Comparison of ENCODE assay signal across 8 mouse cellular contexts in the genomic region with DNA sequence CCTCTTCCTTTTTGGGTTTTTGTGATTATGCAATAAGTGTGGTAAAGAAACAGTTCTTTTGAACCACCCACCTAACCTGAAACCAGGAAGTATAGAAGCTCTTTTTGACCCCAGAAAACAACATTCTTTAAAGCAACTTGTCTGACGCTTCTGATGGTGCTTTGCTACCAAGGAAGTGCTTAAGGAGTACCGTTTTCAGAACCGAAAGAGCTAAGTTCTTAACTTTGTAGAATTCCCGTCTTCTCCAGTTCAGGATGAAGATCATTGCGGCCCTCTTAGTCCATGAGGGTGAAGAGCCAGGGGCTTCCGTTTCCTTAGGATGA. TPM values are rescaled to one million over a fixed set of nuclear protein-coding genes. Genes with fewer than 3 reads are reported as not detected.
A peak's percentile ranks its signal among the peaks of the same experiment; 100 is the strongest.
DNase-seq lines count a peak whose midpoint lies in the region; ATAC-seq and TF ChIP-seq lines count a peak whose summit lies in the region.

No protein-coding gene starts in this region.

- peak overlapping the region; percentile 94 for H3K4me2 ChIP-seq in heart, postnatal 0 days (ENCODE audit: low read depth, low read length)
- peak overlapping the region; percentile 55 for H3K4me2 ChIP-seq in hindbrain, embryonic 14.5 days (replicated peaks)
- peak overlapping the region; percentile 70 for H3K4me2 ChIP-seq in midbrain, embryonic 13.5 days (replicated peaks)

- peak overlapping the region; percentile 100 for H3K4me3 ChIP-seq in heart, postnatal 0 days (ENCODE audit: low read depth, low read length)
- peak overlapping the region; percentile 90; the same call in 1 of the 2 replicates for H3K4me3 ChIP-seq in hindbrain, embryonic 14.5 days (replicated peaks; ENCODE audit: low read length)
- H3K4me3 ChIP-seq in midbrain, embryonic 13.5 days (replicated peaks): peak overlapping the region; percentile 92

- no peak for ATAC-seq in heart, postnatal 0 days (ENCODE audit: insufficient read depth, low read depth)
- no peak for ATAC-seq in hindbrain, embryonic 14.5 days (ENCODE audit: low FRiP score)
- ATAC-seq in midbrain, embryonic 13.5 days: no peak

- peak overlapping the region; percentile 97; the same call in 1 of the 2 replicates for H3K9ac ChIP-seq in heart, postnatal 0 days (replicated peaks; ENCODE audit: low read depth, low read length)
- no peak overlapping the region for H3K9ac ChIP-seq in hindbrain, embryonic 14.5 days
- H3K9ac ChIP-seq in midbrain, embryonic 13.5 days (replicated peaks): peak overlapping the region; percentile 96; the same call in 1 of the 2 replicates

- H3K27ac ChIP-seq in heart, postnatal 0 days (ENCODE audit: low read depth): no peak overlapping the region; the same call in 1 of the 2 replicates
- H3K27ac ChIP-seq in hindbrain, embryonic 14.5 days: no peak overlapping the region
- no peak overlapping the region for H3K27ac ChIP-seq in midbrain, embryonic 13.5 days

- peaks cover 26% of the 10 kb centered on the region for H3K4me1 ChIP-seq in heart, postnatal 0 days (ENCODE audit: control insufficient read depth, insufficient read depth)
- peaks cover 20% of the 10 kb centered on the region for H3K4me1 ChIP-seq in hindbrain, embryonic 14.5 days (replicated peaks; ENCODE audit: control insufficient read depth, insufficient read depth, low read length)
- peaks cover 39% of the 10 kb centered on the region for H3K4me1 ChIP-seq in midbrain, embryonic 13.5 days (replicated peaks)

- DNase-seq in heart, postnatal 0 days (ENCODE audit: low spot score): no peak
- DNase-seq in heart, adult 8-10 months (ENCODE audit: low spot score): no peak
- DNase-seq in MEL-GATA-1-ER (ENCODE audit: extremely low read depth, low read depth): peak; percentile 55
- no peak for DNase-seq in hindbrain, embryonic 14.5 days (ENCODE audit: low spot score)
- DNase-seq in cerebellum, adult 18-20 months: no peak
- DNase-seq in thymus, postnatal 25 days: no peak
- no peak for DNase-seq in urinary bladder, postnatal 4 days (ENCODE audit: low spot score in 2 of 2)

- no peak for TF ChIP-seq CTCF in heart, postnatal 0 days (IDR thresholded peaks at IDR 0.05; ENCODE audit: low read depth)

- 51% methylated on average over 6 of the region's 6 CpGs for WGBS in heart, postnatal 0 days
- WGBS in hindbrain, embryonic 14.5 days: 77% methylated on average over 6 of the region's 6 CpGs
- 76% methylated on average over 6 of the region's 6 CpGs for WGBS in midbrain, embryonic 13.5 days

- no peaks in the 10 kb centered on the region for H3K36me3 ChIP-seq in heart, postnatal 0 days (replicated peaks; ENCODE audit: control insufficient read depth, insufficient read depth, low read length)
- peaks cover 11% of the 10 kb centered on the region; the same call in 1 of the 2 replicates for H3K36me3 ChIP-seq in hindbrain, embryonic 14.5 days (replicated peaks; ENCODE audit: control insufficient read depth, insufficient read depth)
- H3K36me3 ChIP-seq in midbrain, embryonic 13.5 days: no peaks in the 10 kb centered on the region; the same call in 1 of the 2 replicates

- TF ChIP-seq EP300 in heart, postnatal 0 days (IDR thresholded peaks at IDR 0.05; ENCODE audit: low read depth): no peak

- H3K9me3 ChIP-seq in heart, postnatal 0 days (replicated peaks; ENCODE audit: control insufficient read depth, low read length): no peaks in the 10 kb centered on the region
- no peaks in the 10 kb centered on the region for H3K9me3 ChIP-seq in hindbrain, embryonic 14.5 days (ENCODE audit: control insufficient read depth, low read length)
- H3K9me3 ChIP-seq in midbrain, embryonic 13.5 days: no peaks in the 10 kb centered on the region

- no peaks in the 10 kb centered on the region for H3K27me3 ChIP-seq in heart, postnatal 0 days (ENCODE audit: control insufficient read depth, insufficient read depth, low read length)
- no peaks in the 10 kb centered on the region for H3K27me3 ChIP-seq in hindbrain, embryonic 14.5 days (ENCODE audit: control insufficient read depth, insufficient read depth, low read length)
- H3K27me3 ChIP-seq in midbrain, embryonic 13.5 days: no peaks in the 10 kb centered on the region

RNA-seq across cellular contexts. Expression of gene Clint1, which starts 1.1 kb away (rescaled TPM):
- total RNA-seq in heart, postnatal 0 days (2014; rRNA removed; ENCODE audit: low replicate concordance): 32.3 and 33.8 TPM in 2 replicates
- 28.8 and 30.1 TPM in 2 replicates for polyA plus RNA-seq in heart, postnatal 0 days (2015; fragmentation: Nextera tagmentation; extraction: Ambion mirVana)
- 10 to 100 TPM; 45.7 to 48.2 (median 47.2) TPM for total RNA-seq in heart, adult 8-10 months (2022)
- polyA plus RNA-seq in hindbrain, embryonic 14.5 days (2014; fragmentation: Nextera tagmentation; extraction: Ambion mirVana): 39.0 and 45.4 TPM in 2 replicates
- polyA plus RNA-seq in midbrain, embryonic 13.5 days (2015; fragmentation: Nextera tagmentation; extraction: Ambion mirVana): 48.8 and 49.8 TPM in 2 replicates
